Mouse (Mus musculus) olfactory bulb, adult 2 months (tissue): ENCODE measurements around the gene Hdac4.

Experiments
- CTCF ChIP-seq: fragments of 200-500 bp; IDR thresholded peaks from 2 replicates; pipeline ENCODE4 v1.5.1; 2012; ENCODE audit warnings: low read depth, mild to moderate bottlenecking, low read length, moderate library complexity; ENCODE audit not compliant: insufficient read depth
- POLR2A ChIP-seq: fragments of 200-500 bp; IDR thresholded peaks from 2 replicates; pipeline ENCODE4 v1.6.1; 2012; ENCODE audit warnings: mild to moderate bottlenecking, low read depth, low read length, moderate library complexity; ENCODE audit not compliant: insufficient read depth

- TF ChIP-seq POLR2A: no peak
- no peak for TF ChIP-seq CTCF
Measured at GRCm38 (mm10) chr1:92159804-92160203, 35.7 kb downstream of the Hdac4 start.
